Mouse (Mus musculus) G1E (cell line): Measurements from ENCODE around the gene Soat2. TPM values are rescaled to one million over a fixed set of nuclear protein-coding genes. Genes with fewer than 3 reads are reported as not detected.

Experiments
- ATAC-seq: 2 replicates; pipeline ENCODE4 v1.8.0; 2016; ENCODE audit warnings: mild to moderate bottlenecking; ENCODE audit not compliant: insufficient number of reproducible peaks, poor library complexity, low FRiP score, severe bottlenecking; ENCODE audit errors: extremely low read depth
- DNase-seq: peaks from one replicate; pipeline ENCODE4 v3.0.0; 2012; ENCODE audit warnings: low spot score
- H3K27me3 ChIP-seq: 2 replicates; pipeline ENCODE4 v1.6.1; 2012; ENCODE audit warnings: mild to moderate bottlenecking, low read length, inconsistent platforms; ENCODE audit not compliant: insufficient read depth
- H3K36me3 ChIP-seq: replicated peaks from 2 replicates; pipeline ENCODE3; 2012; ENCODE audit warnings: mild to moderate bottlenecking, inconsistent platforms
- H3K4me1 ChIP-seq: 2 replicates; pipeline ENCODE4 v1.6.1; 2012; ENCODE audit warnings: low read depth, low read length, inconsistent platforms, mixed read lengths; ENCODE audit not compliant: insufficient read depth
- H3K4me3 ChIP-seq: 2 replicates; pipeline ENCODE4 v1.5.1; 2012; ENCODE audit warnings: low read depth, mild to moderate bottlenecking, inconsistent platforms, low read length, moderate library complexity, mixed read lengths
- H3K9me3 ChIP-seq: replicated peaks from 2 replicates; pipeline ENCODE4 v1.6.1; 2012; ENCODE audit warnings: inconsistent platforms
- CTCF ChIP-seq: IDR thresholded peaks from 2 replicates; pipeline ENCODE4 v1.5.1; 2012; ENCODE audit warnings: low read depth, low read length, inconsistent platforms, mixed read lengths
- GATA1 ChIP-seq: IDR thresholded peaks from 2 replicates; pipeline ENCODE4 v1.6.1; 2012; ENCODE audit warnings: borderline replicate concordance, low read length, inconsistent platforms, mixed read lengths
- GATA2 ChIP-seq: IDR thresholded peaks from 2 replicates; pipeline ENCODE4 v1.6.1; 2012; ENCODE audit warnings: low read depth, low read length, inconsistent platforms, borderline replicate concordance
- POLR2AphosphoS5 ChIP-seq: IDR thresholded peaks from 2 replicates; pipeline ENCODE4 v1.6.1; 2012; ENCODE audit warnings: low read depth, low read length, inconsistent platforms; ENCODE audit not compliant: insufficient replicate concordance
- TAL1 ChIP-seq: conservative IDR thresholded peaks from 2 replicates; pipeline ENCODE4 v1.6.1; 2012; ENCODE audit warnings: low read depth, low read length, inconsistent platforms, mixed read lengths
- polyA plus RNA-seq: library from polyadenylated mRNA; stranded (reverse); fragments of >175 nt; gene quantifications from 2 replicates; pipeline ENCODE4 v1.2.3, GENCODE M21; 2012
- total RNA-seq, 2 experiments: library from RNA; stranded (forward) in 1 of 2; stranded (reverse) in 1 of 2; fragments of 200-1000 nt in 1 of 2; fragments of >200 nt in 1 of 2; fragmentation: Nextera tagmentation in 1 of 2; gene quantifications; 2 replicates each; pipeline ENCODE4 v1.2.3; 2014 to 2017

Gene Soat2
- total and polyA plus RNA-seq, 3 experiments = 1.1 to 7.4 (median 3.3) TPM

- no peak for DNase-seq
- Histone ChIP-seq H3K27me3 (peaks cover 19% of the 10 kb centered on the region), H3K4me1 (peaks cover 47% of the 10 kb centered on the region)
Observed at GRCm38 (mm10) chr15:102192820-102193386, 42.6 kb downstream of the Soat2 start.

DNA sequence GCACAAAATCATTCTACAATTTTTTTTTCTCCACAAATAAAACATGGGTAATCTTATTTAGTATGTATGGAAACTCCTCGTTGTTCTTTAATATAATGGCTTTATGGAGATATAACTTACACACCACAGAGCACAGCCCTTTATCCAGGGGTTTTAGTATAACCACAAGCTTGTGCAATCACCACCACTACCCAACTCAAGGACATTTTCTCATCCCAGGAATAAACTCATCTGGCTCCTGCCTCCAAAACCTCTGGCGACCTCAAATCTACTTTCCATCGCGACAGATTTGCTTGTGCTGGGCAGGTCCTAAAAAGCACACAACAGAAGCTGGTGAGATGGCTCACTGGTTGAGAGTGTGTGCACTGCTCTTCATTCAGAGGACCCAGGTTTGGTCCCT, 43.3 kb downstream of the Soat2 start:
- DNase-seq = no peak
- H3K4me1 ChIP-seq = peaks cover 44% of the 10 kb centered on the region
- H3K27me3 ChIP-seq = peaks cover 16% of the 10 kb centered on the region
- TF ChIP-seq GATA2 (no peak), CTCF (no peak), GATA1 (no peak)
- H3K4me3 ChIP-seq = no peak overlapping the region
- H3K36me3 ChIP-seq = peaks cover 3% of the 10 kb centered on the region
- no peak for ATAC-seq
- H3K9me3 ChIP-seq = no peaks in the 10 kb centered on the region

More at GRCm38 (mm10) chr15:102192820-102193386, 42.6 kb downstream of the Soat2 start:
- H3K36me3 ChIP-seq = peaks cover 3% of the 10 kb centered on the region
- ATAC-seq = no peak
- H3K4me3 ChIP-seq = no peak overlapping the region
- no peaks in the 10 kb centered on the region for H3K9me3 ChIP-seq
- no peak for TF ChIP-seq TAL1
- no peak for TF ChIP-seq GATA1
- TF ChIP-seq POLR2AphosphoS5 = no peak
- TF ChIP-seq GATA2 = no peak
- no peak for TF ChIP-seq CTCF

DNA sequence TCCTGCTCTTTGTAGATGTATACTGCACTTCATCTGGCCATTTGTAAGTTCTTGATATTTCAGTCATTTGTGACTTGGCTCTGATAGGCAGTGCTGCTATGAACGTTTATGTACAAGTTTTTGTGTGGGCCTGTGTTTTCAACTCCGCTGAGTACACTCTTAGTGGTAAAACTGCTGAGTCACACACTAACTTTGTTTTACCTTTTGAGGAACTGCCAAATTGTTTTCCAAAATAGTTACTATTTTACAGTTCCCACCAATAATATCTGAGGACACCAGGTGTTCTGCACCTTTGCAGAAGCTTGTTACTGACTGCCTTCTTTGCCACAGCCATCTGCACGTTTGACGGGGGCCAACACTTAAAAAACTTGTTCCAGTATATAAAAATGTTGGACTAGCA, 44.1 kb downstream of the Soat2 start:
- ATAC-seq = no peak; the same call in 1 of the 2 replicates
- Histone ChIP-seq H3K9me3 (no peaks in the 10 kb centered on the region), H3K36me3 (peaks cover 7% of the 10 kb centered on the region), H3K4me3 (no peak overlapping the region), H3K27me3 (peaks cover 12% of the 10 kb centered on the region; the same call in 1 of the 2 replicates), H3K4me1 (peaks cover 42% of the 10 kb centered on the region)
- DNase-seq = no peak
- TF ChIP-seq GATA1 (no peak), TAL1 (no peak), GATA2 (no peak), CTCF (no peak), POLR2AphosphoS5 (no peak)

GRCm38 (mm10) chr15:102195373-102195772, 45.0 kb downstream of the Soat2 start:
- H3K4me1 ChIP-seq = peaks cover 42% of the 10 kb centered on the region
- DNase-seq (no peak), ATAC-seq (no peak)
- no peak overlapping the region for H3K4me3 ChIP-seq
- H3K27me3 ChIP-seq = peaks cover 11% of the 10 kb centered on the region; the same call in 1 of the 2 replicates
- H3K36me3 ChIP-seq = peaks cover 9% of the 10 kb centered on the region
- H3K9me3 ChIP-seq = no peaks in the 10 kb centered on the region
- no peak for TF ChIP-seq GATA2
- TF ChIP-seq GATA1 = no peak
- TF ChIP-seq TAL1 = no peak
- TF ChIP-seq POLR2AphosphoS5 = no peak
- no peak for TF ChIP-seq CTCF

- H3K4me1 ChIP-seq = peaks cover 33% of the 10 kb centered on the region
- DNase-seq (no peak), ATAC-seq (no peak)
- no peaks in the 10 kb centered on the region for H3K27me3 ChIP-seq
- peaks cover 15% of the 10 kb centered on the region for H3K36me3 ChIP-seq
- H3K9me3 ChIP-seq = no peaks in the 10 kb centered on the region
- TF ChIP-seq CTCF (no peak), GATA2 (no peak), TAL1 (no peak), POLR2AphosphoS5 (no peak), GATA1 (no peak)
- H3K4me3 ChIP-seq = no peak overlapping the region
Observed at GRCm38 (mm10) chr15:102198841-102199240, 48.5 kb downstream of the Soat2 start.

- TF ChIP-seq GATA2 (no peak), CTCF (no peak), TAL1 (no peak), POLR2AphosphoS5 (no peak), GATA1 (no peak)
- Histone ChIP-seq H3K27me3 (no peaks in the 10 kb centered on the region), H3K4me3 (peak within 1 kb of the TSS; percentile 86), H3K9me3 (no peaks in the 10 kb centered on the region), H3K4me1 (peaks cover 47% of the 10 kb centered on the region), H3K36me3 (peaks cover 50% of the 10 kb centered on the region)
- DNase-seq = peak; percentile 98
- peak; percentile 83 for ATAC-seq
Observed at GRCm38 (mm10) chr15:102202971-102203834, 52.9 kb downstream of the Soat2 start, which contains the start of gene Zfp740. Gene Zfp740, plus strand, starts transcription at chr15:102203249.
